Mouse (Mus musculus) MEL (cell line): ENCODE results near the gene Gpx5. TPM values are rescaled to one million over a fixed set of nuclear protein-coding genes. Genes with fewer than 3 reads are reported as not detected.

Source experiments
- DNase-seq: peaks from one replicate; pipeline ENCODE4 v3.0.0; 2011; ENCODE audit warnings: low read depth, low spot score
- H3K27ac ChIP-seq: 2 replicates; pipeline ENCODE4 v1.5.1; 2012; ENCODE audit warnings: low read depth, mild to moderate bottlenecking, control low read depth, low read length, moderate library complexity; ENCODE audit not compliant: control insufficient read depth
- H3K27me3 ChIP-seq, 2 experiments: fragments of 150-350 bp in 1 of 2; sonication (generic) in 1 of 2; 2 replicates each; pipeline ENCODE4 v1.6.1; 2012; ENCODE audit warnings: low read length in 2 of 2, mild to moderate bottlenecking in 2 of 2, improper control_type of control experiment in 1 of 2, moderate library complexity in 1 of 2; ENCODE audit not compliant: insufficient read depth in 2 of 2, control insufficient read depth in 1 of 2
- H3K36me3 ChIP-seq, 2 experiments: 2 replicates each; pipeline ENCODE4 v1.6.1; 2012 to 2014; ENCODE audit warnings: low read length in 2 of 2, improper control_type of control experiment in 1 of 2, inconsistent platforms in 1 of 2, mild to moderate bottlenecking in 1 of 2; ENCODE audit not compliant: insufficient read depth in 2 of 2, control insufficient read depth in 1 of 2
- H3K4me1 ChIP-seq, 2 experiments: fragments of 150-350 bp in 1 of 2; sonication (generic) in 1 of 2; 2 replicates each; pipeline ENCODE4 v1.6.1; 2012; ENCODE audit warnings: low read length in 2 of 2, improper control_type of control experiment in 1 of 2, mild to moderate bottlenecking in 1 of 2; ENCODE audit not compliant: insufficient read depth in 2 of 2, control insufficient read depth in 1 of 2
- H3K4me3 ChIP-seq, 2 experiments: fragments of 150-350 bp in 1 of 2; sonication (generic) in 1 of 2; 2 replicates each; pipeline ENCODE4 v1.5.1; 2012; ENCODE audit warnings: low read depth in 2 of 2, low read length in 2 of 2, mild to moderate bottlenecking in 2 of 2, moderate library complexity in 2 of 2, control low read depth in 1 of 2, improper control_type of control experiment in 1 of 2; ENCODE audit not compliant: control insufficient read depth in 1 of 2, insufficient read depth in 1 of 2
- H3K79me2 ChIP-seq: 2 replicates; pipeline ENCODE4 v1.6.1; 2012; ENCODE audit warnings: mild to moderate bottlenecking, low read length, moderate library complexity; ENCODE audit not compliant: control insufficient read depth, poor library complexity, insufficient read depth
- H3K9ac ChIP-seq: 2 replicates; pipeline ENCODE4 v1.6.1; 2012; ENCODE audit warnings: low read depth, mild to moderate bottlenecking, control low read depth, low read length, moderate library complexity; ENCODE audit not compliant: control insufficient read depth, poor library complexity, severe bottlenecking
- H3K9me3 ChIP-seq: fragments of 150-350 bp; sonication (generic); replicated peaks from 2 replicates; pipeline ENCODE4 v1.6.1; 2012; ENCODE audit warnings: mild to moderate bottlenecking, low read length, improper control_type of control experiment, moderate library complexity; ENCODE audit not compliant: insufficient read depth
- CTCF ChIP-seq, 3 experiments: IDR thresholded peaks in 2 of 3; conservative IDR thresholded peaks in 1 of 3; 2 replicates each; pipeline ENCODE4 v1.5.1; 2011 to 2012; ENCODE audit warnings: low read length in 3 of 3, low read depth in 2 of 3, mild to moderate bottlenecking in 2 of 3, improper control_type of control experiment in 1 of 3, inconsistent platforms in 1 of 3, mixed read lengths in 1 of 3, moderate library complexity in 1 of 3; ENCODE audit not compliant: control insufficient read depth in 1 of 3, insufficient read depth in 1 of 3, poor library complexity in 1 of 3, severe bottlenecking in 1 of 3
- ELF1 ChIP-seq: IDR thresholded peaks from 2 replicates; pipeline ENCODE4 v1.6.1; 2014; ENCODE audit warnings: low read depth, mild to moderate bottlenecking, inconsistent platforms, low read length, improper control_type of control experiment, moderate library complexity
- GATA1 ChIP-seq: IDR thresholded peaks from 2 replicates; pipeline ENCODE4 v1.6.1; 2011; ENCODE audit warnings: low read depth, low read length, improper control_type of control experiment
- MAFK ChIP-seq: IDR thresholded peaks from 2 replicates; pipeline ENCODE4 v1.6.1; 2011; ENCODE audit warnings: low read depth, mild to moderate bottlenecking, low read length, improper control_type of control experiment, borderline replicate concordance
- MAX ChIP-seq: IDR thresholded peaks from 2 replicates; pipeline ENCODE4 v1.6.1; 2011; ENCODE audit warnings: low read length, improper control_type of control experiment
- MYC ChIP-seq: IDR thresholded peaks from 2 replicates; pipeline ENCODE4 v1.6.1; 2011; ENCODE audit warnings: low read depth, mild to moderate bottlenecking, low read length, improper control_type of control experiment, moderate library complexity
- SMC3 ChIP-seq: IDR thresholded peaks from 2 replicates; pipeline ENCODE4 v1.6.1; 2011; ENCODE audit warnings: low read depth, low read length, improper control_type of control experiment
- TBP ChIP-seq: IDR thresholded peaks from 2 replicates; pipeline ENCODE4 v1.8.0; 2011; ENCODE audit warnings: low read depth, low read length, improper control_type of control experiment
- UBTF ChIP-seq: IDR thresholded peaks from 2 replicates; pipeline ENCODE4 v1.6.1; 2012; ENCODE audit warnings: low read depth, mild to moderate bottlenecking, inconsistent platforms, low read length, improper control_type of control experiment, moderate library complexity, borderline replicate concordance; ENCODE audit not compliant: insufficient read depth
- ZC3H11A ChIP-seq: IDR thresholded peaks from 2 replicates; pipeline ENCODE4 v1.6.1; 2012; ENCODE audit warnings: low read depth, mild to moderate bottlenecking, inconsistent platforms, low read length, improper control_type of control experiment
- polyA plus RNA-seq, 2 experiments: library from polyadenylated mRNA; stranded (reverse) in 1 of 2; unstranded in 1 of 2; fragments of >175 nt in 1 of 2; fragments of >200 nt in 1 of 2; gene quantifications; 2 replicates each; pipeline versions ENCODE4 v1.2.1 to v1.2.4; 2012; ENCODE audit warnings: low replicate concordance in 2 of 2, low read depth in 1 of 2; ENCODE audit not compliant: insufficient read length in 2 of 2, insufficient read depth in 1 of 2, missing spikeins in 1 of 2
- total RNA-seq: library from RNA; depleted of rRNA; stranded (reverse); fragments of 300-350 nt; gene quantifications from 2 replicates; pipeline ENCODE4 v1.2.3, GENCODE M21; 2012

Gpx5 gene
- total and polyA plus RNA-seq, 3 experiments: not detected

GRCm38 (mm10) chr13:21268262-21268661 lies 24.3 kb downstream of the Gpx5 start:
- Histone ChIP-seq H3K36me3 (peaks cover 0 to 14% of the 10 kb centered on the region in 2 experiments; a peak in 2 of 4 replicates), H3K4me3 (peak overlapping the region in 1 of 2 experiments; percentile 41; a peak in 2 of 4 replicates), H3K79me2 (no peaks in the 10 kb centered on the region), H3K9ac (no peak overlapping the region; the same call in 1 of the 2 replicates), H3K9me3 (no peaks in the 10 kb centered on the region), H3K27ac (no peak overlapping the region), H3K27me3 (no peaks in the 10 kb centered on the region), H3K4me1 (peaks cover 0 to 7% of the 10 kb centered on the region in 2 experiments; a peak in 2 of 4 replicates)
- TF ChIP-seq UBTF: no peak
- TF ChIP-seq MAX: no peak
- no peak for TF ChIP-seq ELF1
- TF ChIP-seq MAFK: peak; percentile 33; the same call in 1 of the 2 replicates
- peak; percentile 99 for TF ChIP-seq TBP
- peak; percentile 40; the same call in 1 of the 2 replicates for TF ChIP-seq GATA1
- no peak for TF ChIP-seq SMC3
- peak; percentile 67 for DNase-seq

- TF ChIP-seq TBP (peak; percentile 100), ZC3H11A (no peak)
- no peaks in the 10 kb centered on the region for H3K79me2 ChIP-seq
- H3K9ac ChIP-seq: no peak overlapping the region
- H3K4me3 ChIP-seq: peak overlapping the region in 1 of 2 experiments; percentile 41; a peak in 2 of 4 replicates
- H3K9me3 ChIP-seq: no peaks in the 10 kb centered on the region
- H3K27ac ChIP-seq: no peak overlapping the region
- peak; percentile 75 for DNase-seq
- H3K27me3 ChIP-seq: no peaks in the 10 kb centered on the region
- H3K4me1 ChIP-seq: peaks cover 0 to 15% of the 10 kb centered on the region in 2 experiments; a peak in 2 of 4 replicates
- peaks cover 0 to 14% of the 10 kb centered on the region in 2 experiments; a peak in 2 of 4 replicates for H3K36me3 ChIP-seq
Measured at GRCm38 (mm10) chr13:21267541-21267940, 25.0 kb downstream of the Gpx5 start.

DNA sequence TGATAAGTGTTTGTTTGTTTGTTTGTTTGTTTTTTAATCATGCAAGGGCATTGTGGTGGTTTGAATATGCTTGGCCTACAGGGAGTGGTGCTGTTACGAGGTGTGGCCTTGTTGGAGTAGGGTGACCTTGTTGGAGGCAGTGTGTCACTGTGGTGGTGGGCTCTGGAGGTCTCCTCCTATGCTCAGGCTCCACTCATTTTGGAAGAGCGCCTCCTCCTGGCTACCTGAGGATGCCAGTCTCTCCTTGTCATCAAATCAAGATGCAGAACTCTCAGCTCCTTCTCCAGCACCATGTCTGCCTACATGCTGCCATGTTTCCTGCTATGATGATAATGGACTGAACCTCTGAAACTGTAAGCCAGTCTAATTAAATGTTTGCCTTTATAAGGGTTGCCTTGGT lies 26.8 kb downstream of the Gpx5 start:
- TF ChIP-seq MYC (no peak), CTCF (IDR thresholded peaks at IDR 0.05 in 2 of 3, conservative IDR thresholded peaks at IDR 0.05 in 1 of 3; ENCODE audit: control insufficient read depth in 1 of 3, insufficient read depth in 1 of 3, low read depth in 2 of 3, low read length in 3 of 3, poor library complexity in 1 of 3, severe bottlenecking in 1 of 3) (peak in 2 of 3 experiments; percentile 14 to 24; a peak in 3 of 6 replicates)
- no peak overlapping the region for H3K9ac ChIP-seq
- H3K4me1 ChIP-seq: peaks cover 0 to 27% of the 10 kb centered on the region in 2 experiments; a peak in 2 of 4 replicates
- no peaks in the 10 kb centered on the region for H3K9me3 ChIP-seq
- H3K79me2 ChIP-seq: no peaks in the 10 kb centered on the region
- H3K36me3 ChIP-seq: peaks cover 0 to 18% of the 10 kb centered on the region in 2 experiments; a peak in 2 of 4 replicates
- H3K27me3 ChIP-seq: no peaks in the 10 kb centered on the region
- H3K4me3 ChIP-seq: no peak overlapping the region
- H3K27ac ChIP-seq: no peak overlapping the region
- DNase-seq: no peak
